Mouse (Mus musculus) limb, embryonic 10.5 days (tissue): ENCODE measurements around the gene Epo. TPM values are rescaled to one million over a fixed set of nuclear protein-coding genes. Genes with fewer than 3 reads are reported as not detected.

ENCODE experiments used
- DNase-seq: peaks from one replicate; pipeline ENCODE4 v3.0.0-alpha.2; 2017; ENCODE audit warnings: low spot score
- H3K27ac ChIP-seq: fragments of 300-500 bp; sonication (generic); 2 replicates; pipeline ENCODE4 v1.5.1; 2016; ENCODE audit warnings: mild to moderate bottlenecking
- H3K27me3 ChIP-seq: fragments of 300-500 bp; sonication (generic); 2 replicates; pipeline ENCODE4 v1.6.1; 2016; ENCODE audit warnings: low read depth, mild to moderate bottlenecking; ENCODE audit not compliant: poor library complexity, severe bottlenecking
- H3K36me3 ChIP-seq: fragments of 300-500 bp; sonication (generic); 2 replicates; pipeline ENCODE4 v1.6.1; 2016; ENCODE audit warnings: mild to moderate bottlenecking, moderate library complexity
- H3K4me1 ChIP-seq: fragments of 300-500 bp; sonication (generic); 2 replicates; pipeline ENCODE4 v1.6.1; 2016
- H3K4me3 ChIP-seq: fragments of 300-500 bp; sonication (generic); 2 replicates; pipeline ENCODE4 v1.5.1; 2016; ENCODE audit warnings: mild to moderate bottlenecking, moderate library complexity
- H3K9me3 ChIP-seq: fragments of 300-500 bp; sonication (generic); replicated peaks from 2 replicates; pipeline ENCODE4 v1.6.1; 2016; ENCODE audit warnings: mild to moderate bottlenecking
- WGBS: fragments of 180-500 bp; shearing (Covaris S2); methylation state at CpG from one replicate; pipeline ENCODE4 v1.1.7; 2016; 5-methylcytosine and 5-hydroxymethylcytosine counted together
- polyA plus RNA-seq: library from polyadenylated mRNA; unstranded; fragments of >200 nt; fragmentation: Nextera tagmentation; extraction: Ambion mirVana; gene quantifications from 2 replicates; pipeline ENCODE4 v1.2.1, GENCODE M21; 2016

Gene Epo
- polyA plus RNA-seq, 1 experiment from 2014 or later: 1.5 TPM

DNA sequence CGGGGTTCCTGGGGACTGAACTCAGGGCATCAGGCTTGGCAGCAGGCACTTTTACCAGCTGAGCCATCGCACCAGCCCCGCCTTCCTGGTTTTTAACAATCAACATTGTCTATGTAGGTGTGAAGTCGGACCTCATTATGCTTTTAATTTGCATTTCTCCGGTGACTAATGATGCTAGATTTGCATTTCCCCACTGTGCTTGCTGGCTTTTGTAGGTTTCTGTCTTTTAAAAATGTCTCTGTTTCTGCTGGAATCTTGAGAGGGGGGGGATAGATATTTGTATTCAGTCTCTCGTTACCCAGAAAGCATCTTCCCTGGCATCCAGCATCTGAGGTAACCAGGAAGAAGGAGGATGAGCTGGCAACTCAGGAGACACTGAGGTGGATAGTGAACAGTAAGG is 28.5 kb upstream of the Epo start:
- Histone ChIP-seq H3K27me3 (no peaks in the 10 kb centered on the region), H3K27ac (no peak overlapping the region), H3K9me3 (no peaks in the 10 kb centered on the region), H3K4me1 (no peaks in the 10 kb centered on the region), H3K4me3 (no peak overlapping the region), H3K36me3 (no peaks in the 10 kb centered on the region)
- 71% methylated on average over 6 of the region's 6 CpGs for WGBS
- no peak for DNase-seq

GRCm38 (mm10) chr5:137553898-137554297 is 20.9 kb upstream of the Epo start:
- H3K36me3 ChIP-seq: no peaks in the 10 kb centered on the region
- 47% methylated on average over 11 of the region's 11 CpGs for WGBS

DNA sequence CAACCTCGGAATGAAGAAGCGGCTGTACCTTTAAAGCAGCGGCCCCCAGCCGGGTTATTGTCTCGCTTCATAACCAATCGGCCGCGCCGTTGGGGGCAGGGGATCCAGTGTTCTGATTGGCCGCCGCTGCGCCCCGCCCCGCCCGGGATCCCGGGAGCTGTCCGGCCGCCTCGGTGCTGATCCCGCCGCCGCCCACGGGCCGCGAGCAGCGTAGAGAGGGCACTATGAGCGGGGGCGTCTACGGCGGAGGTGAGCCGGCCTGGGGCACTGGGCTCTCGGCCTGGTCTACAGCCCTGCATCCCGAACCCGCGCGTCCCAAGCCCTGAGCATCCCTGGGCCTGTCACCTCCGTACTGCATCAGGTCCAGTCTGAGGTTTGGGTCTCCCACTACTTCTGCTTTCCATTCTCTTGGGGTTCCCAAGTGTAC is 20.4 kb upstream of the Epo start, which contains the start of gene Actl6b:
Actl6b (plus strand) TSS at position 107 of the 427 bp plus-strand sequence.
- Histone ChIP-seq H3K27ac (no peak within 1 kb of the TSS), H3K36me3 (no peaks in the 10 kb centered on the region), H3K9me3 (no peaks in the 10 kb centered on the region), H3K4me1 (peaks cover 8% of the 10 kb centered on the region; the same call in 1 of the 2 replicates), H3K27me3 (peaks cover 19% of the 10 kb centered on the region), H3K4me3 (peak within 1 kb of the TSS; percentile 23)
- DNase-seq: peak; percentile 91
- WGBS: 2% methylated on average over 37 of the region's 37 CpGs

More at GRCm38 (mm10) chr5:137553898-137554297, 20.9 kb upstream of the Epo start:
- Histone ChIP-seq H3K27ac (no peak overlapping the region), H3K4me1 (peaks cover 8% of the 10 kb centered on the region; the same call in 1 of the 2 replicates), H3K9me3 (no peaks in the 10 kb centered on the region), H3K27me3 (peaks cover 19% of the 10 kb centered on the region), H3K4me3 (peak overlapping the region; percentile 23; the same call in 1 of the 2 replicates)
- DNase-seq: no peak

DNA sequence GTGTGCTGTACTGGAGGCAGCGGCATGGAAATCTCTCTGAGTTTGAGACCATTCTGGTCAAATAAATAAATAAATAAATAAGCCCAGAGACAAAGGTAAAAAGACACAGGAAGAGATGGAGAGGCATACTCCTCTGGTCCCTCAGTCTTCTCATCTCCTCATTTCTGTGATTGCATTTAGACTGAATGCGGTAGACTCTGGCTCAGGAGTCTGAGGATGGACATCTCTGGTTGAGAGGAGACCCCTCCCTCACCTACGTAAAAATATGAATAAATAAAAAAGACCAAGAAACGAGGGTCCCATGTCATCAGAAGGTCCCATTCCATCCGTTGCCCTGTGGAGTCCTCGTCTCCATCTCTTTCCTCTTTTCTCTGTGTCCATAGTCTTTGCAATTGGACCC is 20.0 kb upstream of the Epo start:
- no peaks in the 10 kb centered on the region for H3K9me3 ChIP-seq
- no peaks in the 10 kb centered on the region for H3K36me3 ChIP-seq
- 30% methylated on average over 6 of the region's 6 CpGs for WGBS
- H3K27ac ChIP-seq: no peak overlapping the region
- DNase-seq: no peak
- H3K4me3 ChIP-seq: peak overlapping the region; percentile 23
- peaks cover 8% of the 10 kb centered on the region; the same call in 1 of the 2 replicates for H3K4me1 ChIP-seq
- H3K27me3 ChIP-seq: peaks cover 19% of the 10 kb centered on the region

- Histone ChIP-seq H3K4me1 (peaks cover 8% of the 10 kb centered on the region; the same call in 1 of the 2 replicates), H3K27ac (no peak overlapping the region), H3K27me3 (peaks cover 19% of the 10 kb centered on the region), H3K9me3 (no peaks in the 10 kb centered on the region), H3K36me3 (no peaks in the 10 kb centered on the region), H3K4me3 (no peak overlapping the region)
- 81% methylated on average over 5 of the region's 5 CpGs for WGBS
- DNase-seq: no peak
Measured at GRCm38 (mm10) chr5:137551119-137551518, 18.1 kb upstream of the Epo start.

GRCm38 (mm10) chr5:137549840-137550239 is 16.8 kb upstream of the Epo start:
- H3K4me3 ChIP-seq: no peak overlapping the region
- H3K27me3 ChIP-seq: peaks cover 16% of the 10 kb centered on the region
- H3K27ac ChIP-seq: no peak overlapping the region
- no peaks in the 10 kb centered on the region for H3K36me3 ChIP-seq
- H3K9me3 ChIP-seq: no peaks in the 10 kb centered on the region
- WGBS: 94% methylated on average over 2 of the region's 2 CpGs
- no peak for DNase-seq
- H3K4me1 ChIP-seq: peaks cover 8% of the 10 kb centered on the region; the same call in 1 of the 2 replicates

GRCm38 (mm10) chr5:137545596-137545995 is 12.6 kb upstream of the Epo start:
- H3K36me3 ChIP-seq: no peaks in the 10 kb centered on the region
- no peak overlapping the region for H3K4me3 ChIP-seq
- 82% methylated on average over 4 of the region's 4 CpGs for WGBS
- H3K27ac ChIP-seq: no peak overlapping the region
- no peaks in the 10 kb centered on the region for H3K9me3 ChIP-seq
- H3K27me3 ChIP-seq: no peaks in the 10 kb centered on the region
- H3K4me1 ChIP-seq: no peaks in the 10 kb centered on the region
- no peak for DNase-seq

GRCm38 (mm10) chr5:137544926-137545325 is 11.9 kb upstream of the Epo start:
- no peak overlapping the region for H3K4me3 ChIP-seq
- no peak for DNase-seq
- no peak overlapping the region for H3K27ac ChIP-seq
- H3K27me3 ChIP-seq: no peaks in the 10 kb centered on the region
- no peaks in the 10 kb centered on the region for H3K36me3 ChIP-seq
- no peaks in the 10 kb centered on the region for H3K9me3 ChIP-seq
- 69% methylated on average over 6 of the region's 6 CpGs for WGBS
- H3K4me1 ChIP-seq: no peaks in the 10 kb centered on the region

- no peaks in the 10 kb centered on the region for H3K4me1 ChIP-seq
- no peak overlapping the region for H3K4me3 ChIP-seq
- H3K36me3 ChIP-seq: no peaks in the 10 kb centered on the region
- DNase-seq: no peak
- WGBS: 88% methylated on average over 5 of the region's 5 CpGs
- H3K27me3 ChIP-seq: no peaks in the 10 kb centered on the region
- no peak overlapping the region for H3K27ac ChIP-seq
- no peaks in the 10 kb centered on the region for H3K9me3 ChIP-seq
Measured at GRCm38 (mm10) chr5:137541768-137542540, 8.9 kb upstream of the Epo start.

- no peaks in the 10 kb centered on the region for H3K4me1 ChIP-seq
- H3K27me3 ChIP-seq: no peaks in the 10 kb centered on the region
- 74% methylated on average over 6 of the region's 6 CpGs for WGBS
- H3K4me3 ChIP-seq: no peak overlapping the region
- no peak for DNase-seq
- H3K36me3 ChIP-seq: no peaks in the 10 kb centered on the region
- no peaks in the 10 kb centered on the region for H3K9me3 ChIP-seq
- no peak overlapping the region for H3K27ac ChIP-seq
Measured at GRCm38 (mm10) chr5:137540991-137541390, 7.9 kb upstream of the Epo start.

GRCm38 (mm10) chr5:137539291-137539801 is 6.3 kb upstream of the Epo start:
- DNase-seq: no peak
- 83% methylated on average over 7 of the region's 7 CpGs for WGBS
- Histone ChIP-seq H3K4me3 (no peak overlapping the region), H3K27me3 (no peaks in the 10 kb centered on the region), H3K27ac (no peak overlapping the region), H3K4me1 (no peaks in the 10 kb centered on the region), H3K9me3 (no peaks in the 10 kb centered on the region), H3K36me3 (no peaks in the 10 kb centered on the region)

DNA sequence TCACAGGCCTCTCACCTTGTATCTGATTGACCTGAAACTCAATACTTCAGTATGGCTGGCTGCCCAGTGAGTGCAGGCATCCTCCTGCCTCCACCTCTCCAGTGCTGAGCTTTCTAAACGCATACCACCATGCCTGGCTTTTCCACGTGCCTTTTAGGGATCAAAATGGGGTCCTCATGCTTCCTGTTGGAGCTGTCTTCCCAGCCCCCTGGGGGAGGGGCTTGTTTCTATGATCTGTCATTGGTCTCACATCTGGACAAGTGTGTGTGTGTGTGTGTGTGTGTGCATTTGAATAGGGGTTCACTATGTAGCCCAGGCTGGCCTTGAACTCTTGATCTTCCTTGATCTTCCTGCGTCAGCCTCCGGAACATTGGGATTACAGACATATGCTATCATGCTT is 4.4 kb upstream of the Epo start:
- Histone ChIP-seq H3K4me1 (peaks cover 5% of the 10 kb centered on the region), H3K9me3 (no peaks in the 10 kb centered on the region), H3K4me3 (no peak overlapping the region), H3K27me3 (no peaks in the 10 kb centered on the region), H3K27ac (no peak overlapping the region), H3K36me3 (no peaks in the 10 kb centered on the region)
- no peak for DNase-seq
- 67% methylated on average over 4 of the region's 4 CpGs for WGBS

- H3K4me1 ChIP-seq: peaks cover 26% of the 10 kb centered on the region
- no peak for DNase-seq
- no peaks in the 10 kb centered on the region for H3K27me3 ChIP-seq
- no peak overlapping the region for H3K4me3 ChIP-seq
- no peak overlapping the region for H3K27ac ChIP-seq
- 0 out of 2 replicates have a peak, but pooled peaks cover 3% of the 10 kb centered on the region for H3K36me3 ChIP-seq
- H3K9me3 ChIP-seq: no peaks in the 10 kb centered on the region
- WGBS: 86% methylated on average over 9 of the region's 9 CpGs
Measured at GRCm38 (mm10) chr5:137535318-137535717, 2.3 kb upstream of the Epo start.
